Mouse (Mus musculus): ENCODE data around the gene Gm10803.

Gm10803 gene

GRCm38 (mm10) chr2:93592164-93592790 lies 31.9 kb downstream of the Gm10803 start:
- no peak for DNase-seq (ENCODE audit: low read depth, low spot score)

GRCm38 (mm10) chr2:93593121-93593520 lies 32.8 kb downstream of the Gm10803 start:
- no peak for DNase-seq (ENCODE audit: low read depth, low spot score)

- no peak for DNase-seq (ENCODE audit: low read depth, low spot score)
Observed at GRCm38 (mm10) chr2:93597145-93597544, 36.8 kb downstream of the Gm10803 start.

GRCm38 (mm10) chr2:93599731-93600130 lies 39.4 kb downstream of the Gm10803 start:
- DNase-seq (ENCODE audit: low read depth, low spot score) = no peak

GRCm38 (mm10) chr2:93604601-93605285 lies 44.4 kb downstream of the Gm10803 start:
- DNase-seq (ENCODE audit: low read depth, low spot score) = no peak

- DNase-seq (ENCODE audit: low read depth, low spot score) = no peak
Observed at GRCm38 (mm10) chr2:93608800-93609199, 48.4 kb downstream of the Gm10803 start.

- no peak for DNase-seq (ENCODE audit: low read depth, low spot score)
Observed at GRCm38 (mm10) chr2:93613020-93613419, 52.7 kb downstream of the Gm10803 start.
